Mouse (Mus musculus) intestine, embryonic 14.5 days (tissue): ENCODE measurements around the gene Gmnn. TPM values are rescaled to one million over a fixed set of nuclear protein-coding genes. Genes with fewer than 3 reads are reported as not detected.

ENCODE experiments used
- ATAC-seq: fragments of 200-750 bp; cut with Nextera tagmentation; replicated peaks from 2 replicates; pipeline ENCODE4 v1.8.0; 2017; ENCODE audit warnings: low read depth, moderate number of reproducible peaks, moderate TSS enrichment, moderate library complexity; ENCODE audit not compliant: low FRiP score, low TSS enrichment
- DNase-seq: peaks from one replicate; pipeline ENCODE4 v3.0.0-alpha.2; 2018; ENCODE audit warnings: low spot score
- H3K27ac ChIP-seq: fragments of 300-500 bp; sonication (generic); 2 replicates; pipeline ENCODE4 v1.5.1; 2014; ENCODE audit warnings: low read depth, mild to moderate bottlenecking, control low read depth
- H3K27me3 ChIP-seq: fragments of 300-500 bp; sonication (generic); replicated peaks from 2 replicates; pipeline ENCODE4 v1.6.1; 2014; ENCODE audit warnings: low read length, control low read depth; ENCODE audit not compliant: control insufficient read depth, insufficient read depth
- H3K36me3 ChIP-seq: fragments of 300-500 bp; sonication (generic); 2 replicates; pipeline ENCODE4 v1.6.1; 2014; ENCODE audit warnings: low read length, control low read depth; ENCODE audit not compliant: control insufficient read depth, insufficient read depth
- H3K4me1 ChIP-seq: fragments of 300-500 bp; sonication (generic); replicated peaks from 2 replicates; pipeline ENCODE4 v1.6.1; 2014; ENCODE audit warnings: low read length, control low read depth, mixed read lengths; ENCODE audit not compliant: control insufficient read depth, insufficient read depth
- H3K4me2 ChIP-seq: fragments of 300-500 bp; sonication (generic); 2 replicates; pipeline ENCODE4 v1.6.1; 2014; ENCODE audit warnings: low read length
- H3K4me3 ChIP-seq: fragments of 300-500 bp; sonication (generic); 2 replicates; pipeline ENCODE4 v1.5.1; 2014; ENCODE audit warnings: low read depth, low read length, control low read depth, mixed read lengths
- H3K9ac ChIP-seq: fragments of 300-500 bp; sonication (generic); 2 replicates; pipeline ENCODE4 v1.6.1; 2014; ENCODE audit warnings: mild to moderate bottlenecking, low read length
- H3K9me3 ChIP-seq: fragments of 300-500 bp; sonication (generic); 2 replicates; pipeline ENCODE4 v1.6.1; 2016; ENCODE audit warnings: low read length, control low read depth; ENCODE audit not compliant: control insufficient read depth
- WGBS: fragments of 180-500 bp; shearing (Covaris S2); extraction: QIAGEN DNeasy Blood & Tissue Kit; methylation state at CpG from one replicate; pipeline ENCODE4 v1.1.7; 2014; 5-methylcytosine and 5-hydroxymethylcytosine counted together
- polyA plus RNA-seq: library from polyadenylated mRNA; unstranded; fragments of >200 nt; fragmentation: Nextera tagmentation; extraction: Ambion mirVana; gene quantifications from 2 replicates; pipeline ENCODE4 v1.2.1, GENCODE M21; 2014

Gmnn gene
- polyA plus RNA-seq, 1 experiment from 2014 or later = 121 TPM

DNA sequence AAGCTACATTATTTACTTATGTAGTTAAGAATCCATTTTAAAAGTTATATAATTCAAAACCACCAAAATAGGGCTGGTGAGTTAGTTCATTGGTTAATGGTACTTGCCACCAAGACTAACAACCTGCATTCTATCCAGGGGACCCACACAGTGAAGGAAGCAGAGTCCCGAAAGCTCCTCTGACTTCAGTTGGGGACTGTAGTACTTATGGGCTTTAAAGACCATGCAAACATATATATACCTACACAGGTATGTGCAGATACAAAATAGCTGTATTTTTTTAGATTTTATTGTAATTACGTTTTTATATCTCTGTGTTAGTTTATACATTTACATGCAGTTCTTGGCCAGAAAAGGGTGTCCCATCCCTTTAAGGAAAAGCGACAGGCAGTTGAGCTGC is 5.0 kb downstream of the Gmnn start:
- DNase-seq = no peak
- WGBS = 94% methylated on average over 3 of the region's 3 CpGs
- no peak overlapping the region for H3K4me3 ChIP-seq

GRCm38 (mm10) chr13:24751396-24751795 is 10.3 kb downstream of the Gmnn start:
- Histone ChIP-seq H3K4me2 (no peak overlapping the region), H3K36me3 (peaks cover 66% of the 10 kb centered on the region), H3K9ac (no peak overlapping the region), H3K27ac (no peak overlapping the region), H3K27me3 (no peaks in the 10 kb centered on the region), H3K9me3 (no peaks in the 10 kb centered on the region), H3K4me3 (no peak overlapping the region), H3K4me1 (no peaks in the 10 kb centered on the region)
- 88% methylated on average over 8 of the region's 8 CpGs for WGBS
- ATAC-seq (no peak), DNase-seq (no peak)

More for the DNA sequence above, 5.0 kb downstream of the Gmnn start:
- no peak overlapping the region for H3K9ac ChIP-seq
- peaks cover 9% of the 10 kb centered on the region; the same call in 1 of the 2 replicates for H3K4me1 ChIP-seq
- H3K36me3 ChIP-seq = peaks cover 75% of the 10 kb centered on the region
- no peak for ATAC-seq
- H3K27ac ChIP-seq = no peak overlapping the region
- no peaks in the 10 kb centered on the region for H3K9me3 ChIP-seq
- no peak overlapping the region for H3K4me2 ChIP-seq
- H3K27me3 ChIP-seq = no peaks in the 10 kb centered on the region

GRCm38 (mm10) chr13:24750807-24751206 is 10.9 kb downstream of the Gmnn start:
- H3K4me3 ChIP-seq = no peak overlapping the region
- no peak overlapping the region for H3K4me2 ChIP-seq
- 95% methylated on average over 8 of the region's 8 CpGs for WGBS
- no peak overlapping the region for H3K27ac ChIP-seq
- no peak for DNase-seq
- H3K27me3 ChIP-seq = no peaks in the 10 kb centered on the region
- H3K9me3 ChIP-seq = no peaks in the 10 kb centered on the region
- no peaks in the 10 kb centered on the region for H3K4me1 ChIP-seq
- H3K9ac ChIP-seq = no peak overlapping the region
- ATAC-seq = no peak
- H3K36me3 ChIP-seq = peaks cover 60% of the 10 kb centered on the region

- H3K9me3 ChIP-seq = no peaks in the 10 kb centered on the region
- H3K4me3 ChIP-seq = no peak overlapping the region
- no peak overlapping the region for H3K9ac ChIP-seq
- H3K27me3 ChIP-seq = no peaks in the 10 kb centered on the region
- no peak overlapping the region for H3K4me2 ChIP-seq
- DNase-seq (no peak), ATAC-seq (no peak)
- no peaks in the 10 kb centered on the region for H3K4me1 ChIP-seq
- WGBS = 78% methylated on average over 3 of the region's 3 CpGs
- no peak overlapping the region for H3K27ac ChIP-seq
- H3K36me3 ChIP-seq = peaks cover 32% of the 10 kb centered on the region
Observed at GRCm38 (mm10) chr13:24747823-24748222, 13.9 kb downstream of the Gmnn start.

DNA sequence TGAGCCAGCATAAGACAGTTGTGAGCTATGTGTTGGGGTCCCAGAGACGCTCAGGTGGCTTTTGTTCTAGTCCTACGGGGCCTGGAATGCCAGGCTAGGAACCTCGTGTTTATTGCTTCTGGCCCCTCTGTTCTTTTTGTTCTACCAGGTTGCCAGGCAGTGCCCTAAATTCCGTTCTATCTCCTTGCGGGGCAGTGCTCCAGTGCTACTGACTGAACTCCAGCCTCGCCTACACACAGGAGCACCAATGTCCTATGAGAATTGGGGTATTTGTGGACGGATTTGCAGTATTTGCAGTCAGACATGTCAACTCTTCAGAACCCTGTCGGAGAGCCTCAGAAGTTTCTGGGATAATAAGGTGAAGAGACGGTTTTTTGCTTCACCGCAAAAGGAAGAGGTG is 20.7 kb downstream of the Gmnn start, which contains the start of gene Armh2:
Armh2 (plus strand) TSS at position 205 of the 400 bp plus-strand sequence.
- no peak for ATAC-seq
- WGBS = 88% methylated on average over 10 of the region's 10 CpGs

DNA sequence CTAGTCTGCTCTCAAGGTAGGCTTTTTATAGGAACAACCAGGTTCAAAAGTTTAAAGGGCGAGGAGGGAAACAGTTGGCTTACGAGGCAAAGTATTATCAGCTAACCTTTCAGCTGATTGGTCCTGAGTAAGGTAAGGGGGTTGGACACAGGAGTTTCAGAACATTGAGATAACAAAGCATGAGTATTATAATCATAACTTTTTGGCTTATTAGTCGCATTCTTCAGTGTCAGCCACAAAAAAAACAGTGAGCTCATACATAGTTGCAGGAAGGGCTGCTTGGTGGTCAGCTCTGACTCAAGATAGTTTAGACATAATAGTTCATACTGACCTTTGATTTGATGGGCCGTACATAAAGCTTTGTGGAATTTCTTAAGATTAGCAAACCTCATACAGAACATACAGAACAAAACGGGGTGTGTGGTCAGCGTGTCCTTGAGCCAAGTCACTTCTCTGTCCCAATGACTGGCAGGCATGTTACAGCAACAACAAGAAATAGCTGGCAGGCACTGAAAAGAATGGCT is 26.1 kb downstream of the Gmnn start:
- Histone ChIP-seq H3K9me3 (no peaks in the 10 kb centered on the region), H3K27ac (no peak overlapping the region)

More for the DNA sequence above, 20.7 kb downstream of the Gmnn start, which contains the start of gene Armh2:
- Histone ChIP-seq H3K4me2 (no peak within 1 kb of the TSS), H3K4me3 (no peak within 1 kb of the TSS), H3K36me3 (no peaks in the 10 kb centered on the region), H3K27ac (no peak within 1 kb of the TSS), H3K9ac (no peak within 1 kb of the TSS), H3K27me3 (no peaks in the 10 kb centered on the region), H3K4me1 (no peaks in the 10 kb centered on the region), H3K9me3 (no peaks in the 10 kb centered on the region)
- no peak for DNase-seq

GRCm38 (mm10) chr13:24734502-24734901 is 27.2 kb downstream of the Gmnn start:
- no peak overlapping the region for H3K4me3 ChIP-seq
- ATAC-seq = 0 out of 2 replicates have a peak, but pooled peaks have one; percentile 5
- no peaks in the 10 kb centered on the region for H3K27me3 ChIP-seq
- no peak for DNase-seq
- H3K4me1 ChIP-seq = no peaks in the 10 kb centered on the region
- H3K27ac ChIP-seq = no peak overlapping the region
- H3K36me3 ChIP-seq = no peaks in the 10 kb centered on the region
- no peaks in the 10 kb centered on the region for H3K9me3 ChIP-seq
- H3K9ac ChIP-seq = no peak overlapping the region
- 81% methylated on average over 5 of the region's 5 CpGs for WGBS
- no peak overlapping the region for H3K4me2 ChIP-seq

More for the DNA sequence above, 26.1 kb downstream of the Gmnn start:
- DNase-seq (no peak), ATAC-seq (no peak)
- 71% methylated on average over 6 of the region's 6 CpGs for WGBS
- H3K36me3 ChIP-seq = no peaks in the 10 kb centered on the region
- H3K4me3 ChIP-seq = no peak overlapping the region
- no peak overlapping the region for H3K9ac ChIP-seq
- no peaks in the 10 kb centered on the region for H3K4me1 ChIP-seq
- no peak overlapping the region for H3K4me2 ChIP-seq
- no peaks in the 10 kb centered on the region for H3K27me3 ChIP-seq

DNA sequence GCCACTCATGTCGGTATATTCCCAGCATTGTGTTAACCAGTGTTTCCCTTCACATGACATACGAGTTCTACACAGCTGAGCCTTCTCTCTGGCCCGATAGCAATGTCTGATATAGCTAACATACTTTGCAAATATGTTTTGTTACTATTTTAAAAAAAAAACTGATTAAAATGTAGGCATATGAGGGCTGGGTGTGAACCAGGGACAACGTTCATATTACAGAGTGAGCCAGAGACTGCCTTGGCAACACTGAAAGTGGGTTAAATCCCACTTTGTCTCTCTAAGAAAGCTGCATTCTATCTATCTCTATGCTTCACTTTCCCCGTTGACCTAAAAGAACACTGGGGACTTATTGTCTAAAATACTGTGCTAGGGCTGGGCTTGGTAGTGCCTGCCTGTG is 32.6 kb downstream of the Gmnn start:
- Histone ChIP-seq H3K9me3 (no peaks in the 10 kb centered on the region), H3K4me2 (no peak overlapping the region), H3K27me3 (no peaks in the 10 kb centered on the region), H3K27ac (no peak overlapping the region), H3K36me3 (no peaks in the 10 kb centered on the region), H3K4me3 (no peak overlapping the region), H3K4me1 (no peaks in the 10 kb centered on the region), H3K9ac (no peak overlapping the region)
- ATAC-seq (no peak), DNase-seq (no peak)
- 92% methylated on average over 5 of the region's 5 CpGs for WGBS

- ATAC-seq (no peak), DNase-seq (no peak)
- Histone ChIP-seq H3K9ac (no peak overlapping the region), H3K36me3 (no peaks in the 10 kb centered on the region), H3K9me3 (no peaks in the 10 kb centered on the region), H3K4me3 (no peak overlapping the region), H3K4me1 (no peaks in the 10 kb centered on the region), H3K27me3 (no peaks in the 10 kb centered on the region), H3K4me2 (no peak overlapping the region), H3K27ac (no peak overlapping the region)
- 62% methylated on average over 4 of the region's 4 CpGs for WGBS
Observed at GRCm38 (mm10) chr13:24724395-24724759, 37.3 kb downstream of the Gmnn start.
